ENCODE assay signal across 12 mouse cellular contexts in genomic region chr5:140940923-140941491, GRCm38 (mm10). TPM values are rescaled to one million over a fixed set of nuclear protein-coding genes. Genes with fewer than 3 reads are reported as not detected.
DNase-seq lines count a peak whose midpoint lies in the region; ATAC-seq lines count a peak whose summit lies in the region.
"Had no signal": no experiment of that assay in that cellular context is flagged by ENCODE, and none has a peak within 500 bp of the region (broad histone marks: within the 10 kb centered on the region; RNA-seq: fewer than 3 reads in every experiment).

No protein-coding gene starts in this region.

- no peak overlapping the region for H3K4me3 ChIP-seq in forebrain, embryonic 13.5 days
- H3K4me3 ChIP-seq in neural tube, embryonic 14.5 days (ENCODE audit: low read depth, low read length): no peak overlapping the region
- H3K4me3 ChIP-seq: midbrain, embryonic 12.5 days had no signal

- peak; percentile 15 to 17 for DNase-seq in cerebellum, postnatal 25 days
- no peak for DNase-seq in cerebellum, adult 11-12 months
- peak; percentile 76 to 87 for DNase-seq in layer of hippocampus, postnatal 14 days (ENCODE audit: low spot score in 2 of 2)
- DNase-seq in urinary bladder, adult 2 months (ENCODE audit: low spot score): no peak
- DNase-seq in gastrocnemius, postnatal 4 days (ENCODE audit: low spot score in 2 of 2): no peak
- no peak for DNase-seq in urinary bladder, postnatal 36 days (ENCODE audit: low spot score in 2 of 2)
- DNase-seq: cerebellum, postnatal 36 days; heart, adult 18-20 months had no signal

- H3K27me3 ChIP-seq in forebrain, embryonic 13.5 days: peaks cover 69% of the 10 kb centered on the region
- no peaks in the 10 kb centered on the region for H3K27me3 ChIP-seq in neural tube, embryonic 14.5 days (ENCODE audit: control insufficient read depth, insufficient read depth, low read length)
- H3K27me3 ChIP-seq: midbrain, embryonic 12.5 days had no signal

- ATAC-seq in forebrain, embryonic 13.5 days: peak; percentile 94
- ATAC-seq in neural tube, embryonic 14.5 days (ENCODE audit: low read depth): peak; percentile 77

- peak overlapping the region; percentile 37 for H3K4me2 ChIP-seq in forebrain, embryonic 13.5 days
- H3K4me2 ChIP-seq in neural tube, embryonic 14.5 days (ENCODE audit: low read depth, low read length): no peak overlapping the region
- H3K4me2 ChIP-seq: midbrain, embryonic 12.5 days had no signal

- WGBS in forebrain, embryonic 13.5 days: 22% methylated on average over 14 of the region's 14 CpGs
- WGBS in neural tube, embryonic 14.5 days: 37% methylated on average over 14 of the region's 14 CpGs

- H3K9ac ChIP-seq in forebrain, embryonic 13.5 days: no peak overlapping the region
- H3K9ac ChIP-seq in neural tube, embryonic 14.5 days (replicated peaks; ENCODE audit: low read depth, low read length): no peak overlapping the region
- H3K9ac ChIP-seq: midbrain, embryonic 12.5 days had no signal

- peak overlapping the region; percentile 82 for H3K27ac ChIP-seq in forebrain, embryonic 13.5 days
- H3K27ac ChIP-seq in neural tube, embryonic 14.5 days (ENCODE audit: low read depth, low read length): peak overlapping the region; percentile 49; the same call in 1 of the 2 replicates
- H3K27ac ChIP-seq: midbrain, embryonic 12.5 days had no signal

- peaks cover 14% of the 10 kb centered on the region for H3K4me1 ChIP-seq in forebrain, embryonic 13.5 days
- H3K4me1 ChIP-seq in neural tube, embryonic 14.5 days (ENCODE audit: control insufficient read depth, insufficient read depth, low read length): peaks cover 5% of the 10 kb centered on the region; the same call in 1 of the 2 replicates

- no peaks in the 10 kb centered on the region for H3K36me3 ChIP-seq in forebrain, embryonic 13.5 days (ENCODE audit: poor library complexity, severe bottlenecking)
- H3K36me3 ChIP-seq in neural tube, embryonic 14.5 days (ENCODE audit: control insufficient read depth, insufficient read depth, low read length): no peaks in the 10 kb centered on the region
- H3K36me3 ChIP-seq: midbrain, embryonic 12.5 days had no signal

- no peaks in the 10 kb centered on the region for H3K9me3 ChIP-seq in forebrain, embryonic 13.5 days (replicated peaks)
- no peaks in the 10 kb centered on the region for H3K9me3 ChIP-seq in neural tube, embryonic 14.5 days (ENCODE audit: control insufficient read depth, low read length)
- H3K9me3 ChIP-seq: midbrain, embryonic 12.5 days had no signal

RNA-seq across cellular contexts. Expression of gene Card11, which starts 59.4 kb away (rescaled TPM):
- not detected in 2 replicates for polyA plus RNA-seq in forebrain, embryonic 13.5 days (2015; fragmentation: Nextera tagmentation; extraction: Ambion mirVana)
- under 1 TPM; 0.21 to 0.39 TPM for total RNA-seq in layer of hippocampus, postnatal 14 days (2021)
- 0.17 and 0.40 TPM in 2 replicates for polyA plus RNA-seq in neural tube, embryonic 14.5 days (2014; fragmentation: Nextera tagmentation; extraction: Ambion mirVana)
- 1.2 and 1.7 TPM in 2 replicates for polyA plus RNA-seq in urinary bladder, adult 2 months (2012; rRNA removed)
- under 1 TPM; 0.20 to 0.26 TPM for total RNA-seq in gastrocnemius, postnatal 4 days (2021)
- polyA plus RNA-seq: C2C12 had no signal

Comparison
In these comparisons a context has a peak if more than half of its experiments do, and no peak if none do; other contexts are left out.
1. DNase-seq: peak in cerebellum, postnatal 25 days (2 of 2) and layer of hippocampus, postnatal 14 days (2 of 2); none in cerebellum, adult 11-12 months (single experiment), urinary bladder, adult 2 months (single experiment), gastrocnemius, postnatal 4 days (0 of 2) and urinary bladder, postnatal 36 days (0 of 2).